Mouse (Mus musculus): ENCODE measurements around the gene Gm3072. TPM values are rescaled to one million over a fixed set of nuclear protein-coding genes. Genes with fewer than 3 reads are reported as not detected.
"Not testable (repeated sequence)": the region's sequence is repeated elsewhere in the genome, so short reads cannot be mapped to it uniquely, and the experiment has no call there.

Gm3072 gene
- polyA plus RNA-seq (2015; fragmentation: Nextera tagmentation; extraction: Ambion mirVana) = not detected in 2 replicates

DNA sequence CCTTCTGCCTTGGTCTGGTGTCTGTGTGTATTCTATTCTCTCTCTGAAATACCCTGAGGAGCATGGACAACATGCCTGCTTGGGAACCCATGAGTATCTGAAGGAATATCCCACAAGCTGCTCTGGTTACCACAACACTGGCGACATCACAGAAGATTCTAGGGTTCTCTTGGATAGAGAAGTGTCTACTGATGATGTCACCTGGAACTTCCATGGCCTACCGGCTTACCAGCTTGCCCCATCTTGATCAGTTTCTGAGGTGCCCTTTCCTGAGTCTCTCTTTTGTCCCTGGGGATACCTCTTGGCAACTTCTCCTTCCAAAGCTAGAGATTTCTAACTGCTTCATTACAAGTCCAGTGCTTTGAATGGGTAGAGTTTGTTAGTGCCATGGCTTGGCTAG is at the start of gene Gm3072:
Gene Gm3072, minus strand, starts transcription at position 101 of the 400 bp plus-strand sequence.
- ATAC-seq (ENCODE audit: low read depth); H3K4me2 ChIP-seq; H3K27ac ChIP-seq; H3K9ac ChIP-seq; H3K27me3 ChIP-seq; H3K4me3 ChIP-seq (replicated peaks); H3K36me3 ChIP-seq; DNase-seq; H3K9me3 ChIP-seq (replicated peaks); H3K4me1 ChIP-seq (replicated peaks): not testable (repeated sequence)
- 53% methylated on average over 1 of the region's 2 CpGs for WGBS (ENCODE audit: insufficient replicate concordance)

DNA sequence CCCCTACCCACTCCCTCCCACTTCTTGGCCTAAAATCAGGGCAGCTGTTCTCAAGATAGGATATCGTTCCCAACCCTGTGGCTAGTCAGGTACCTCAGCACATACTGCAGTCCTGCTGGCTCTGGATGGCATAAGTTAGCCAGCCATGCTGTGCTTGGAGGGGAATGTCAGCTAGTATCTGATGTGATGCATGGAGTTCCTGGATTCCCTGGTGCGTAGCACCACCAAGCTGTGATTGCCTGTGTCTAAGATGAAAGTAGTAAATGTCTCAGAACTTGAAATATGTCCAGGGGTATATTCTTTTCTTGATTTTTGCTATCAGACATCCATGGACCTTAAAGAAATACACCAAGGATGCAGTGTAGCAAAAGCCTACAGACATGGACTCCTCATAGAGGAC is 23.8 kb upstream of the Gm3072 start:
- not testable (repeated sequence) for H3K4me2 ChIP-seq; H3K4me1 ChIP-seq (replicated peaks); H3K36me3 ChIP-seq; H3K9me3 ChIP-seq (replicated peaks); H3K27ac ChIP-seq; H3K27me3 ChIP-seq; H3K4me3 ChIP-seq (replicated peaks); ATAC-seq (ENCODE audit: low read depth); DNase-seq; H3K9ac ChIP-seq
- 66% methylated on average over 2 of the region's 2 CpGs for WGBS (ENCODE audit: insufficient replicate concordance)

DNA sequence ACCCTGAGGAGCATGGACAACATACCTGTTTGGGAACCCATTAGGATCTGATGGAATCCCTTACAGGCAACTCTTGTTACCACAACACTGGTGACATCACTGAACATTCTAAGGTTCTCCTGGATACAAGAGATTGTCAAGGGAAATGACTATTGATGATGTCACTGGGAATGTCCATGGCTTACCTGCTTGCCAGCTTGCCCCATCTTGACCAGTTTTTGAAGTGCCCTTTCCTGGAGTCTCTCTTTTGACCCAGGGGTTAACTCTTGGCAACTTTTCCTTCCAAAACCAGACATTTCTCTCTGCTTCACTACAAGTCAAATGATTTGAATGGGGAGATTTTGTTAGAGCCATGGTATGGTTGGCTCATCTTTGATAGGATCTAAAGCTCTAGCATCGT is 22.0 kb upstream of the Gm3072 start, which contains the start of gene Gm3676:
Gene Gm3676, minus strand, starts transcription at position 101 of the 400 bp plus-strand sequence.
- not testable (repeated sequence) for H3K4me3 ChIP-seq (replicated peaks); H3K27me3 ChIP-seq; H3K9ac ChIP-seq; ATAC-seq (ENCODE audit: low read depth); H3K4me1 ChIP-seq (replicated peaks); H3K27ac ChIP-seq; DNase-seq; H3K9me3 ChIP-seq (replicated peaks); H3K4me2 ChIP-seq; H3K36me3 ChIP-seq
- no CpG with 5 or more reads among the region's 1 CpGs for WGBS (ENCODE audit: insufficient replicate concordance)

DNA sequence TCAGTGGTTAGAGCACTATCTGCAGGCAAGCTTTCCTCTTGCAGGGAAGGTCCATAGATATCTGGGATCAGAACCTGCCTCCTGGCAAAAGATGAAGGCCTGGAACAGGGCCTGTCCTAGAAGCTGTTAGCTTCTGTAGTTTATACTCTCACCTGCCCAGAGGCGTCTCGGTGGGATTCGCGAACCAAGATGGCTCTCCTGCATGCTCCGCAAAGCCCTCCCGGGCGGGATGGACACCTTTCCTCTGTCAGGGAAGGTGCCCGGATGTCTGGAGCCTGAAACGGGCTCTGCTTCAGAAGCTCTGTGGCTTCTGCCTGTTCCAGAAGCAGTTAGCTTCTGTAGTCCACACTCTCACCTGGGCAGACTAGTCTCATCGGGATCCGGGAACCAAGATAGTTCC is 5.7 kb upstream of the Gm3072 start:
- not testable (repeated sequence) for ATAC-seq (ENCODE audit: low read depth); H3K27me3 ChIP-seq; H3K27ac ChIP-seq; H3K4me1 ChIP-seq (replicated peaks); H3K36me3 ChIP-seq; H3K4me2 ChIP-seq; DNase-seq; H3K9me3 ChIP-seq (replicated peaks); H3K4me3 ChIP-seq (replicated peaks); H3K9ac ChIP-seq
- WGBS (ENCODE audit: insufficient replicate concordance) = 81% methylated on average over 9 of the region's 11 CpGs

DNA sequence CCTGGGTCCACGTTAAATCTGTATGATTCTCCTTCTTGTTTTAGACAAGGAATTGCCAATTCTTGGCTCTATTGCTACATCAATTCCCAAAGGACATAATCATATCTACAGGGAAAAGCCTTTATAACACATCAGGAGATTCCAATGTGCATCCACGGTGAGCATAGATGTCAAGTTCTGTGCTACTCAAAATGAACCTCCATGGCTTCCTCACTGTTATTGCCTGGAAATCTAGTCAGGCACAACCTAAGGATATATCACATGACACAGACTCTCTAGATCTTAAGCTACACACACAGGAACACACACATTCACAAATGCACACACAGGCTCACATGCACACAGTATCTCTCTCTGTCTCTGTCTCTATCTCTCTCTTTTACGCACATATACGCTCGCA is 1.9 kb downstream of the Gm3072 start:
- H3K9ac ChIP-seq; ATAC-seq (ENCODE audit: low read depth); H3K4me1 ChIP-seq (replicated peaks); H3K27me3 ChIP-seq; H3K4me3 ChIP-seq (replicated peaks); H3K9me3 ChIP-seq (replicated peaks); DNase-seq; H3K27ac ChIP-seq; H3K4me2 ChIP-seq; H3K36me3 ChIP-seq: not testable (repeated sequence)
- 77% methylated on average over 5 of the region's 5 CpGs for WGBS (ENCODE audit: insufficient replicate concordance)

GRCm38 (mm10) chr14:41610690-41611089 is 13.7 kb downstream of the Gm3072 start:
- H3K36me3 ChIP-seq; H3K27ac ChIP-seq; H3K4me2 ChIP-seq; H3K27me3 ChIP-seq; H3K4me3 ChIP-seq (replicated peaks); H3K9me3 ChIP-seq (replicated peaks); H3K9ac ChIP-seq; DNase-seq; H3K4me1 ChIP-seq (replicated peaks); ATAC-seq (ENCODE audit: low read depth): not testable (repeated sequence)
- 73% methylated on average over 1 of the region's 1 CpGs for WGBS (ENCODE audit: insufficient replicate concordance)

DNA sequence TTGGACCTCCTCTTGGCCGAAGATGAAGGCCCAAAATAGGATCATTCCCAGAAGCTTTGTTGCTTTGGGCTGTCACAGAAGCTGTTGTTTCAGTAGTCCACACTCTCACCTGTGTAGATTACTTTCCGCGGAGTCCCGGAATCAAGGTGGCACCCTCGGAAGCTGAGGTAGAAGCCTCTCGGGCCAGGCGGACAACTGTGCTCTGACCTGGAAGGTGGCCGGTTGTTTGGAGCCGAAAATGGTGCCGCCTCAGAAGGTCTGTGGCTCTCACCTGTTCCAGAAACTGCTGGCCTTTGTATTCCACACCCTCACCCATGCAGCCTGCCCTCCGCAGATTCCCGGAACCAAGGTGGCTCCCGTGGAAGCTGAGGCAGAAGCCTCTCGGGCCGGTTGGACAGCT is 23.5 kb downstream of the Gm3072 start:
- H3K4me3 ChIP-seq (replicated peaks); H3K36me3 ChIP-seq; H3K4me2 ChIP-seq; ATAC-seq (ENCODE audit: low read depth); H3K9ac ChIP-seq; H3K9me3 ChIP-seq (replicated peaks); DNase-seq; H3K27ac ChIP-seq; H3K27me3 ChIP-seq; H3K4me1 ChIP-seq (replicated peaks): not testable (repeated sequence)
- WGBS (ENCODE audit: insufficient replicate concordance) = 80% methylated on average over 15 of the region's 15 CpGs

- WGBS (ENCODE audit: insufficient replicate concordance) = 67% methylated on average over 1 of the region's 1 CpGs
- H3K9ac ChIP-seq; H3K36me3 ChIP-seq; H3K4me1 ChIP-seq (replicated peaks); H3K27me3 ChIP-seq; ATAC-seq (ENCODE audit: low read depth); DNase-seq; H3K4me2 ChIP-seq; H3K27ac ChIP-seq; H3K9me3 ChIP-seq (replicated peaks); H3K4me3 ChIP-seq (replicated peaks): not testable (repeated sequence)
These were observed 38.1 kb downstream of the Gm3072 start for GRCm38 (mm10) chr14:41586346-41586745.

- DNase-seq; H3K9me3 ChIP-seq (replicated peaks); H3K27ac ChIP-seq; ATAC-seq (ENCODE audit: low read depth); H3K4me2 ChIP-seq; H3K9ac ChIP-seq; H3K27me3 ChIP-seq; H3K4me3 ChIP-seq (replicated peaks); H3K4me1 ChIP-seq (replicated peaks); H3K36me3 ChIP-seq: not testable (repeated sequence)
- WGBS (ENCODE audit: insufficient replicate concordance) = no CpG with 5 or more reads among the region's 1 CpGs
These were observed 51.5 kb downstream of the Gm3072 start, which contains the start of gene 1700049E17Rik2 for GRCm38 (mm10) chr14:41572911-41573310. Gene 1700049E17Rik2 (plus strand): TSS chr14:41573211.

Other genes starting within 250 kb of the Gm3072 start
- gene Gm7945, start 238.2 kb downstream of the Gm3072 start, polyA plus RNA-seq (2015; fragmentation: Nextera tagmentation; extraction: Ambion mirVana) = not detected in 2 replicates
- gene Gm6482, start 216.3 kb downstream of the Gm3072 start, polyA plus RNA-seq (2015; fragmentation: Nextera tagmentation; extraction: Ambion mirVana) = not detected in 2 replicates
- not detected in 2 replicates for gene Gm7954, start 171.1 kb downstream of the Gm3072 start, polyA plus RNA-seq (2015; fragmentation: Nextera tagmentation; extraction: Ambion mirVana)
- gene Gm3486, start 135.1 kb downstream of the Gm3072 start, polyA plus RNA-seq (2015; fragmentation: Nextera tagmentation; extraction: Ambion mirVana) = not detected in 2 replicates
- gene Gm7970, start 69.0 kb downstream of the Gm3072 start, polyA plus RNA-seq (2015; fragmentation: Nextera tagmentation; extraction: Ambion mirVana) = not detected in 2 replicates
- not detected in 2 replicates for gene 1700049E17Rik2, start 51.4 kb downstream of the Gm3072 start, polyA plus RNA-seq (2015; fragmentation: Nextera tagmentation; extraction: Ambion mirVana)
- gene Gm3676, start 21.9 kb upstream of the Gm3072 start, polyA plus RNA-seq (2015; fragmentation: Nextera tagmentation; extraction: Ambion mirVana) = not detected in 2 replicates
- gene Gm8068, start 77.3 kb upstream of the Gm3072 start, polyA plus RNA-seq (2015; fragmentation: Nextera tagmentation; extraction: Ambion mirVana) = not detected in 2 replicates
- gene Gm7929, start 126.0 kb upstream of the Gm3072 start, polyA plus RNA-seq (2015; fragmentation: Nextera tagmentation; extraction: Ambion mirVana) = not detected in 2 replicates
- gene Gm47189, start 147.8 kb upstream of the Gm3072 start, polyA plus RNA-seq (2015; fragmentation: Nextera tagmentation; extraction: Ambion mirVana) = not detected in 2 replicates

Measured in liver, embryonic 13.5 days (tissue).